ENCODE assay signal across 8 mouse cellular contexts in the genomic region with DNA sequence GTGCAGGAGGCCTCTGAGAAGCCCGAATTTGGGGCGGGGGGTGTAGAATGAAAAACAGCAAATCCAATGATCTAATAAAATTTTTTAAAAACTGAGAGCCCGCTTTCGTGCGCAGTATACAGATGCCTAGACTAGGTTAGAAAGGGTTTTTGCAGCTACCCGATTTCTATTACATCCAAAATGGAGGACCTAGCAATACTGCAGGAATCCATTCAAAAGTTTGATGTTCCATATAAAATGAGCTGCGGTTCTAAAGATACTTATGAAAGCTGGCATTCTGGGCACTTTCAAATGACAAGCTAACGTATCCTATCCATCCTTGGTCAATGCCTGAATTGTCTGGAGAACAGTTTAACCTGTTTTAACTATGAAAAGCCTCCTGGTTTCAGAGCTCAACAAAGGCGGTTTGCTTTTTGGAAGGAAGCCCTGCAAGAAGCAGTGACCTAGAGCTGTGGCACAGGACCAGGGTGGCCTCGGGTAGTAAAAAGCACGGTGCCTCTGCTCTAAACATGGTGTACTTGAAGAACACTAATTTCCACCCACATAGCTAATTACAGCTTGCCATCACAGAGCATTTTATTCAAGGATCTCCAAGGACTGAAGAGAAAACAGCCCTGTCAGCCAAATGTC. TPM values are rescaled to one million over a fixed set of nuclear protein-coding genes. Genes with fewer than 3 reads are reported as not detected.
A peak's percentile ranks its signal among the peaks of the same experiment; 100 is the strongest.
DNase-seq lines count a peak whose midpoint lies in the region; ATAC-seq lines count a peak whose summit lies in the region.

No protein-coding gene starts in this region.

- DNase-seq in layer of hippocampus, adult 11-12 months (ENCODE audit: low spot score): peak; percentile 36
- no peak for DNase-seq in layer of hippocampus, postnatal 25 days (ENCODE audit: extremely low spot score in 1 of 2, low spot score in 1 of 2)
- DNase-seq in cerebellum, adult 9-11 months: peak; percentile 36
- DNase-seq in layer of hippocampus, postnatal 10 days (ENCODE audit: low spot score in 2 of 2): peak; percentile 32 to 42
- DNase-seq in right cerebral cortex, postnatal 36 days (ENCODE audit: low spot score in 2 of 2): no peak

- 29% methylated on average over 11 of the region's 11 CpGs for WGBS in heart, embryonic 15.5 days
- WGBS in neural tube, embryonic 14.5 days: 14% methylated on average over 11 of the region's 11 CpGs

- peak overlapping the region; percentile 91 for H3K9ac ChIP-seq in heart, embryonic 15.5 days
- H3K9ac ChIP-seq in neural tube, embryonic 14.5 days (replicated peaks; ENCODE audit: low read depth, low read length): peak overlapping the region; percentile 97

- peak overlapping the region; percentile 68 for H3K4me3 ChIP-seq in heart, embryonic 15.5 days
- peak overlapping the region; percentile 99 for H3K4me3 ChIP-seq in neural tube, embryonic 14.5 days (ENCODE audit: low read depth, low read length)

- H3K27me3 ChIP-seq in heart, embryonic 15.5 days: no peaks in the 10 kb centered on the region
- no peaks in the 10 kb centered on the region for H3K27me3 ChIP-seq in neural tube, embryonic 14.5 days (ENCODE audit: control insufficient read depth, insufficient read depth, low read length)

- no peaks in the 10 kb centered on the region for H3K36me3 ChIP-seq in heart, embryonic 15.5 days
- H3K36me3 ChIP-seq in neural tube, embryonic 14.5 days (ENCODE audit: control insufficient read depth, insufficient read depth, low read length): no peaks in the 10 kb centered on the region

- H3K9me3 ChIP-seq in heart, embryonic 15.5 days (replicated peaks): no peaks in the 10 kb centered on the region
- H3K9me3 ChIP-seq in neural tube, embryonic 14.5 days (ENCODE audit: control insufficient read depth, low read length): no peaks in the 10 kb centered on the region

- H3K4me2 ChIP-seq in heart, embryonic 15.5 days: peak overlapping the region; percentile 87
- H3K4me2 ChIP-seq in neural tube, embryonic 14.5 days (ENCODE audit: low read depth, low read length): peak overlapping the region; percentile 51

- no peak for ATAC-seq in heart, embryonic 15.5 days (replicated peaks; ENCODE audit: insufficient number of reproducible peaks, insufficient read depth, low FRiP score, low read depth)
- no peak for ATAC-seq in neural tube, embryonic 14.5 days (ENCODE audit: low read depth)
- ATAC-seq in erythroblast, adult 5-6 weeks (replicated peaks; ENCODE audit: low FRiP score, poor library complexity, severe bottlenecking): no peak

- peaks cover 28% of the 10 kb centered on the region for H3K4me1 ChIP-seq in heart, embryonic 15.5 days (replicated peaks)
- H3K4me1 ChIP-seq in neural tube, embryonic 14.5 days (ENCODE audit: control insufficient read depth, insufficient read depth, low read length): peaks cover 15% of the 10 kb centered on the region

- peak overlapping the region; percentile 96 for H3K27ac ChIP-seq in heart, embryonic 15.5 days
- peak overlapping the region; percentile 98 for H3K27ac ChIP-seq in neural tube, embryonic 14.5 days (ENCODE audit: low read depth, low read length)

RNA-seq across cellular contexts. Expression of a gene that starts 1.2 kb away (rescaled TPM):
- 100 to 1,000 TPM; 158 to 182 TPM for total RNA-seq in layer of hippocampus, postnatal 25 days (2021)
- 16.8 and 18.6 TPM in 2 replicates for polyA plus RNA-seq in heart, embryonic 15.5 days (2015; fragmentation: Nextera tagmentation; extraction: Ambion mirVana)
- total RNA-seq in layer of hippocampus, postnatal 10 days (2021): 100 to 1,000 TPM; 173 to 184 TPM
- 47.4 and 51.7 TPM in 2 replicates for polyA plus RNA-seq in neural tube, embryonic 14.5 days (2014; fragmentation: Nextera tagmentation; extraction: Ambion mirVana)
- 0.21 TPM in 1 of 2 replicates, not detected in the other for total RNA-seq in erythroblast, adult 5-6 weeks (2015; ENCODE audit: low replicate concordance)
- 0.77 and 1.1 TPM in 2 replicates for total RNA-seq in erythroblast, adult 5-6 weeks (2017; ENCODE audit: low replicate concordance)

Comparison
In these comparisons a context has a peak if more than half of its experiments do, and no peak if none do; other contexts are left out.
1. DNase-seq: peak in layer of hippocampus, adult 11-12 months (single experiment), cerebellum, adult 9-11 months (single experiment) and layer of hippocampus, postnatal 10 days (2 of 2); none in layer of hippocampus, postnatal 25 days (0 of 2) and right cerebral cortex, postnatal 36 days (0 of 2).
2. RNA of a gene that starts 1.2 kb away (total RNA-seq): 173 to 184 TPM in layer of hippocampus, postnatal 10 days and 158 to 182 TPM in layer of hippocampus, postnatal 25 days; 0.21 to 1.1 TPM in erythroblast, adult 5-6 weeks; every median in the first group is over 10 times any median in the second.